Mouse (Mus musculus) neural tube, embryonic 15.5 days (tissue): Measurements from ENCODE around the gene Fam19a3. TPM values are rescaled to one million over a fixed set of nuclear protein-coding genes. Genes with fewer than 3 reads are reported as not detected.
"Not testable (repeated sequence)": the region's sequence is repeated elsewhere in the genome, so short reads cannot be mapped to it uniquely, and the experiment has no call there.

Source experiments
- ATAC-seq: fragments of 200-750 bp; cut with Nextera tagmentation; 2 replicates; pipeline ENCODE4 v1.8.0; 2017; ENCODE audit warnings: mild to moderate bottlenecking, moderate TSS enrichment, moderate library complexity; ENCODE audit not compliant: low FRiP score
- H3K27ac ChIP-seq: fragments of 300-500 bp; sonication (generic); replicated peaks from 2 replicates; pipeline ENCODE4 v1.5.1; 2015; ENCODE audit warnings: mild to moderate bottlenecking, inconsistent platforms
- H3K27me3 ChIP-seq: fragments of 300-500 bp; sonication (generic); replicated peaks from 2 replicates; pipeline ENCODE4 v1.6.1; 2015; ENCODE audit warnings: inconsistent platforms
- H3K36me3 ChIP-seq: fragments of 300-500 bp; sonication (generic); 2 replicates; pipeline ENCODE4 v1.6.1; 2015; ENCODE audit warnings: inconsistent platforms
- H3K4me1 ChIP-seq: fragments of 300-500 bp; sonication (generic); 2 replicates; pipeline ENCODE4 v1.6.1; 2015; ENCODE audit warnings: inconsistent platforms
- H3K4me2 ChIP-seq: fragments of 300-500 bp; sonication (generic); 2 replicates; pipeline ENCODE4 v1.6.1; 2015; ENCODE audit warnings: inconsistent platforms, mild to moderate bottlenecking, moderate library complexity
- H3K4me3 ChIP-seq: fragments of 300-500 bp; sonication (generic); replicated peaks from 2 replicates; pipeline ENCODE4 v1.5.1; 2015; ENCODE audit warnings: mild to moderate bottlenecking, inconsistent platforms
- H3K9ac ChIP-seq: fragments of 300-500 bp; sonication (generic); replicated peaks from 2 replicates; pipeline ENCODE4 v1.6.1; 2015; ENCODE audit warnings: mild to moderate bottlenecking, inconsistent platforms
- H3K9me3 ChIP-seq: fragments of 300-500 bp; sonication (generic); replicated peaks from 2 replicates; pipeline ENCODE4 v1.6.1; 2016; ENCODE audit warnings: inconsistent platforms
- WGBS: fragments of 180-500 bp; shearing (Covaris S2); methylation state at CpG from one replicate; pipeline ENCODE4 v1.1.7; 2015; ENCODE audit warnings: mixed read lengths; 5-methylcytosine and 5-hydroxymethylcytosine counted together
- polyA plus RNA-seq: library from polyadenylated mRNA; unstranded; fragments of >200 nt; fragmentation: Nextera tagmentation; extraction: Ambion mirVana; gene quantifications from 2 replicates; pipeline ENCODE4 v1.2.1, GENCODE M21; 2015

Gene Fam19a3
- 0.09 and 0.17 TPM in 2 replicates for polyA plus RNA-seq

DNA sequence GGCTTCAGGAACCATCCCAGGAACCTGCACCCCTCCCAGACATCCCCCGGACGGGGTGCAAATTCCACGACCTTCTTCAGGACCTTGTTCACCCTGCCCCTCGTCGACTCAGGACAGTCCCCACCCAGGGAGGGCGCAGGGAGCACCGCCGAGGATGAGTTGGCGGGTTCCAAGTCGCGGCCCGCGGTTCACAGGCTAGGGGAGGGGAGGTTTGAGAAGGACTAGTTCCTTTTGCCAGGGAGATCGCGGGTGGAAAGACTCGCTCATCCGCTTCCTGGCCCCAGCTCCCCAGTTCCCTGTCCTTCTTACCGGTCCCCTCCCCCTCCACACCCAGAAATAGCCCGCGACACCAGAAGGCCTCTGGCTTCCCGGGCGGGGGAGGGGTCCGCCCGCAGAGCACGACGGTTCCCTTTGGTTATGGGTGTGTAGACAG is at the start of gene Fam19a3:
Gene Fam19a3 (minus strand): TSS at position 370 of the 433 bp plus-strand sequence.
- Histone ChIP-seq H3K36me3 (no peaks in the 10 kb centered on the region), H3K9me3 (no peaks in the 10 kb centered on the region), H3K4me1 (peaks cover 27% of the 10 kb centered on the region), H3K4me3 (peak within 1 kb of the TSS; percentile 42), H3K9ac (peak within 1 kb of the TSS; percentile 38; the same call in 1 of the 2 replicates), H3K4me2 (peak within 1 kb of the TSS; percentile 86), H3K27me3 (peaks cover 95% of the 10 kb centered on the region), H3K27ac (no peak within 1 kb of the TSS)
- under 1% methylated on average over 26 of the region's 26 CpGs for WGBS
- ATAC-seq = no peak

DNA sequence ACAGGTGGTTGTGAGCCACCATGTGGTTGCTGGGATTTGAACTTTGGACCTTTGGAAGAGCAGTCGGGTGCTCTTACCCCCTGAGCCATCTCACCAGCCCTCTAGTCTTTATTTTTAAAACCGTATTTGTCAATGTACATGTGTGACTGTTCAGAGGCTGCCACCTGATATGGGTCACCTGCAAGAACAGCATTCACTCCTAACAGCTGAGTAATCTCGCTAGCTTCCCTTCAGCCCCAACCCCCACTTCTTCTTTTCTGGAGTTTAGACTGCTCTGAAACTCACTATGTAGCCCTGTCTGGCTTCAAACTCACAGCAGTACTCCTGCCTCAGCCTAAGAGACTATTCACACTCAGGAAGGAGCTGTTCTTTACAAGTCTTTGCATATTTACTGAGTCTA is 40.8 kb upstream of the Fam19a3 start:
- no peaks in the 10 kb centered on the region for H3K9me3 ChIP-seq
- no peak overlapping the region for H3K27ac ChIP-seq
- H3K9ac ChIP-seq = no peak overlapping the region
- no peak overlapping the region for H3K4me3 ChIP-seq
- H3K27me3 ChIP-seq = no peaks in the 10 kb centered on the region
- peaks cover 9% of the 10 kb centered on the region for H3K4me1 ChIP-seq
- H3K36me3 ChIP-seq = peaks cover 15% of the 10 kb centered on the region
- no peak overlapping the region for H3K4me2 ChIP-seq
- ATAC-seq = no peak
- WGBS = 88% methylated on average over 3 of the region's 3 CpGs

DNA sequence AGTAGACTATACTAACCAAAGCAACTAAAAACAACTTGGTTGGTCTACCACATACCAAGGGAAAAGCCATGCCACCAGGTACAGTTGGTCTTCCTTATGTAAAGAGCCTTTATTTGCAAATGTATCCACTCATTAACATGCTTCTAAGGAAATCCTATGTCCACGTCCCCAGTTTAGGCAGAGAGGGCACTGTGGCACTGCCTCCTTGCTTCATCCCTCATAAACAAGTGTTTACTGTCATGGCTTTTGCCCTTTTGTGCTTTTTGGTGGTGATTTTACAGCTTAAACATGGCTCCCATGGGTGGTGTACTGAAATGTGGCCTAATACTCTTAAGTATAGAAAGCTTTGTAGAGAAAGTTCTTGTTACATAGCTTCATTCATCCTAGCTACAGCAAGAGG is 38.8 kb upstream of the Fam19a3 start:
- no peaks in the 10 kb centered on the region for H3K27me3 ChIP-seq
- H3K36me3 ChIP-seq = peaks cover 4% of the 10 kb centered on the region
- peaks cover 19% of the 10 kb centered on the region for H3K4me1 ChIP-seq
- WGBS = 55% methylated on average over 1 of the region's 1 CpGs
- ATAC-seq = no peak
- no peak overlapping the region for H3K4me2 ChIP-seq
- no peaks in the 10 kb centered on the region for H3K9me3 ChIP-seq
- H3K27ac ChIP-seq = no peak overlapping the region
- H3K9ac ChIP-seq = no peak overlapping the region
- H3K4me3 ChIP-seq = no peak overlapping the region

DNA sequence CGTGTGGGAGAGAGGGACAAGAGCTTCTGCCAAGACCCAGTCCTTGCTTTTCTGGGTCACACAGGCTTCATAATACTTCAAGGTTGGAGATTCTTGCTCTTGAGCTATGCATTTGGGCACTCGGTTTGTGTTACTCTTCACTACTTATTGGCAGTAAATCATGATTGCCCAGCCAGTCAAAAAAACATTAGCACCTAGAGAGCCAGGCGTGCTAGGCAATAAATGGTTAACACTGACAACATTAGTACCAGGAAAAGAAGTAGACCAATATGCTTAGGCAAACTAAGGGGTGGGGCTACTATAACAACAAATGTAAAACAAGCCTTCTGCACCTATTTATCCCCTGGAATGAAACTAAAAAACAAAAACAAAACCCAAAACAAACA is 37.1 kb upstream of the Fam19a3 start:
- peak overlapping the region; percentile 74 for H3K4me3 ChIP-seq
- no peaks in the 10 kb centered on the region for H3K9me3 ChIP-seq
- peaks cover 19% of the 10 kb centered on the region for H3K4me1 ChIP-seq
- 1% methylated on average over 3 of the region's 3 CpGs for WGBS
- H3K9ac ChIP-seq = peak overlapping the region; percentile 66
- H3K27ac ChIP-seq = peak overlapping the region; percentile 79
- H3K36me3 ChIP-seq = no peaks in the 10 kb centered on the region; the same call in 1 of the 2 replicates
- no peak; the same call in 1 of the 2 replicates for ATAC-seq
- H3K4me2 ChIP-seq = peak overlapping the region; percentile 94
- H3K27me3 ChIP-seq = no peaks in the 10 kb centered on the region

DNA sequence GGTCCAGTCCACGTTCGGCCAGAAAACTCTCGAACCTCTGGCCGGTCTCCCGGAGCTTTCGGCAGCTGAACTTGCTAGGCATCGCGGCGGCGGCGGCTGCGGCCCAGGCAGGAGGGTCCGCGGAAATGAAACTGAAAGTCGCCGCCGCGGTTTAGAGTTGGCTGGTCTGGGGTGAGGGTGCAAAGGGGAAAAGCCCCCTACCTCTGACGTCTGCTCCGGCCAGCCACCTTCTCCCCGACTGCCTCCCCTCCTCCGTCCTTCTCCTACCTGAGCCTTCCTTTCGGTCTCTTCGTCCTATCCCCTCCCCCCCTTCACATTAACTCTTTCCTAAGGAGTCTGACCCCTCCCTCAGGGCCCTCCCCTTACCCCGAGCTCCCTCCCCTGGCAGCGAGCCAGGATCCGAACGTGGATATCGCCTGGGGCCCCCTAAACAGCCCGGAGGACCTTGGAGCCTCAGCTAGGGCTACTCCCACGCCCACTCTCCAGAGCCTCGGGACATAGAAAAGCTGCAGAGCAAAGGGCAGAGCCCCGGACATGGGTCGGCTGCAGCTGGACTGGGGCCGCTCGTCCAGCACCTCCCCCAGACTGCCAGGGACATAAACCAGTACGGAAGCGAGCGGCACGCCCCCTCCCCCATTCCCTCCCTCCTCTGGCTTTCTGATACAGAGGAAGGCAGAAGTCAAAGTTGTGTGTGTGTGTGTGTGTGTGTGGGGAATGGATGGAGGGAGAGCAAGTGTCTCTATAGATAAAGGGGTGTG is 36.5 kb upstream of the Fam19a3 start, which contains the start of gene Mov10:
Gene Mov10 (minus strand): TSS at position 573 of the 758 bp plus-strand sequence.
- Histone ChIP-seq H3K27me3 (no peaks in the 10 kb centered on the region), H3K9me3 (no peaks in the 10 kb centered on the region), H3K9ac (peak within 1 kb of the TSS; percentile 66), H3K4me3 (peak within 1 kb of the TSS; percentile 74), H3K4me2 (peak within 1 kb of the TSS; percentile 94), H3K36me3 (no peaks in the 10 kb centered on the region; the same call in 1 of the 2 replicates), H3K4me1 (peaks cover 19% of the 10 kb centered on the region), H3K27ac (peak within 1 kb of the TSS; percentile 79)
- peak; percentile 70 for ATAC-seq
- WGBS = 0% methylated on average over 40 of the region's 40 CpGs

DNA sequence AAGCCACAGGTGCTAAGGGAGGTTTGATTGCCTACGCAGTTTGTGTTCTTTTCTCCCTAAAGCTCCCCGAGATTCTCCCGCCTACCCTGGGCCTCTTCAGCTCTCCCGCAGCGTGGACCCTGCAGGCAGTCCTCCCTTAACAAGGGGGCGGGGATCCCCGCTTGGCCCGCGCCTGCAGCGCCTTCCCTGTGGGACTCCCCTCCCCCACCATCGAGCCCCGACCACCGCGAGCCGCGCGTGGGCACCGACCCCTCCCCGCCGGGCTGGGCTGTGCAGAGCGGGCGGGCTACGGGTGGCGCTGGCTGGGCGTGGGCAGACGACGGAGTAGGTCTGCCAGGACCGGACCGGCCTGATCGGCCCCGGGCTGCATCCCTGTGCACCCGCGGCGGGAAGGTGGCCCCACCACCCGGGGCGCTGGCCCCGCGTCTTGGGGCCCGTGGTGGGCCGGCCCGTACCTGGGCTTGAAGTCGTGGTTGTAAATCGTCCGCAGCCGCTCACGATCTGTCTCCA is 35.9 kb upstream of the Fam19a3 start:
- Histone ChIP-seq H3K27me3 (no peaks in the 10 kb centered on the region), H3K36me3 (no peaks in the 10 kb centered on the region; the same call in 1 of the 2 replicates), H3K4me2 (peak overlapping the region; percentile 94), H3K4me3 (peak overlapping the region; percentile 74), H3K27ac (peak overlapping the region; percentile 79), H3K9ac (peak overlapping the region; percentile 66), H3K4me1 (peaks cover 19% of the 10 kb centered on the region), H3K9me3 (no peaks in the 10 kb centered on the region)
- under 1% methylated on average over 46 of the region's 46 CpGs for WGBS
- peak; percentile 73 for ATAC-seq

DNA sequence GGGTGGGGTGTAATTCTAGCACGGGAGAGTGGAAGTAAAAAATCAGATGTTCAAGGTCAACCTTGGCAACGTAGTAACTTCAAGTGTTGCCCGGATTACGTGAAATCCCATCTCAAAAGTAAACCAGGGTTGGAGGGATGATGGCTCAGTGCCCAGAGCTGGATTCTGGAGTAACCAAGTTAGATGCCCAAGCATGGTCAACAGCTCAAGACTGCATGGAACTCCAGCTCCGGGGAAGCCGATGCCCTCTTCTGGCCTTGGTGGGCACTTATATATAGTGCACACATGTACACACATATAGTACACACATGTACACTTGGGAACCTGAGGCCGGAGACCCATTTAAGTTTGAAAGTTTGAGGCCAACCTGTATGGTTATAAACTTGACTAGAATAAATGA is 34.5 kb upstream of the Fam19a3 start:
- Histone ChIP-seq H3K36me3 (no peaks in the 10 kb centered on the region), H3K27me3 (no peaks in the 10 kb centered on the region), H3K9me3 (no peaks in the 10 kb centered on the region), H3K4me2 (no peak overlapping the region), H3K9ac (no peak overlapping the region), H3K4me3 (no peak overlapping the region), H3K4me1 (peaks cover 19% of the 10 kb centered on the region), H3K27ac (no peak overlapping the region)
- no peak for ATAC-seq
- 98% methylated on average over 7 of the region's 7 CpGs for WGBS

DNA sequence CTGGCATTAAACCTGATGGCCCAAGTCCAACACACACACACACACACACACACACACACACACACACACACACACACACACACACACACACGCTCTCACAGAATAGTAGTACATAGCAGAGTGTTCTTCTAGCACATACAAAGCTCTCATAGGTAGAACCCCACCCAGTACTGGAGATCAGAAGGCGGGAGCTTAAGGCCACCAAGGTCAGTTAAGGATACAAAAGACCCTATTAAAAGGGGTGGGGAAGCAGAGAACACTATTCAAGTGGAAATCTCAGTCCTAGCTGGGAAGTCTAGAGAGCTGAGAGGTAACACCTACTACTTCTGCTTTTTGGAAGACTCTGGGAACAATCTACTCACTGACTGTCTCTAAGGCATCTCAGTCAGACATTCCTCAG is 33.7 kb upstream of the Fam19a3 start:
- H3K9me3 ChIP-seq = no peaks in the 10 kb centered on the region
- H3K9ac ChIP-seq = no peak overlapping the region
- ATAC-seq = no peak
- peaks cover 19% of the 10 kb centered on the region for H3K4me1 ChIP-seq
- H3K4me3 ChIP-seq = no peak overlapping the region
- WGBS = 81% methylated on average over 2 of the region's 2 CpGs
- no peak overlapping the region for H3K27ac ChIP-seq
- H3K36me3 ChIP-seq = no peaks in the 10 kb centered on the region
- H3K27me3 ChIP-seq = no peaks in the 10 kb centered on the region
- no peak overlapping the region for H3K4me2 ChIP-seq

DNA sequence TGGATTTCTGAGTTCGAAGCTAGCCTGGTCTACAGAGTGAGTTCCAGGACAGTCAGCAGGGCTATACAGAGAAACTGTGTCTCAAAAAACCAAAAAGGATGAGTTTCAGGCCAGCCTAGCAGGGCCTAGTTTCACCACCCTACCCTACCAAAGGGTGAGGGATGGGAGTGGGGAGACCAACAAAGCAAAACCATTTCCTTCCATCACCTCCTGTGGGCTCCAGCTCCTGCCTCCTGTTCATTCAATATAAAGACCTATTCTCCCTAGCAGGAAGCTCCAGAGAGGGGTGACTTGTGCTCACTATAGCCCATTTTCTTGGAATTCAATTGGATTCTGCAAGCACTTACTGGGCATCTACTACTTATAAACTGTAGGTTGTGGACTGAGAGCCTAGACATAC is 33.1 kb upstream of the Fam19a3 start:
- ATAC-seq = no peak
- 96% methylated on average over 1 of the region's 1 CpGs for WGBS

DNA sequence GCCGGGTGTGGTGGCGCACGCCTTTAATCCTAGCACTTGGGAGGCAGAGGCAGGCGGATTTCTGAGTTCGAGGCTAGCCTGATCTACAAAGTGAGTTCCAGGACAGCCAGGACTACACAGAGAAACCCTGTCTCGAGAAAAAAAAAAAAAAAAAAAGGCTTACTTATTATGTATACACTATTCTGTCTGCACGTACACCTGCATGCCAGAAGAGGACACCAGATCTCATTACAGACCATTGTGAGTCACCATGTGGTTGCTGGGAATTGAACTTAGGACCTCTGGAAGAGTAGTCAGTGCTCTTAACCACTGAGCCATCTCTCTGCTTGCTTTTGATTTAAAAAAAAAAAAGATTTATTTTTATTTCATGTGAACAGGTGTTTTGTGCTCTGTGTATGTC is 31.6 kb upstream of the Fam19a3 start:
- H3K36me3 ChIP-seq, H3K27me3 ChIP-seq, H3K4me2 ChIP-seq, ATAC-seq, H3K9ac ChIP-seq, H3K4me3 ChIP-seq, H3K9me3 ChIP-seq, H3K27ac ChIP-seq: not testable (repeated sequence)
- peaks cover 13% of the 10 kb centered on the region for H3K4me1 ChIP-seq
- 88% methylated on average over 7 of the region's 7 CpGs for WGBS

More for the DNA sequence above, 33.1 kb upstream of the Fam19a3 start:
- Histone ChIP-seq H3K27ac (no peak overlapping the region), H3K27me3 (no peaks in the 10 kb centered on the region), H3K9ac (no peak overlapping the region), H3K4me2 (no peak overlapping the region), H3K36me3 (no peaks in the 10 kb centered on the region), H3K4me3 (no peak overlapping the region), H3K4me1 (peaks cover 19% of the 10 kb centered on the region), H3K9me3 (no peaks in the 10 kb centered on the region)

DNA sequence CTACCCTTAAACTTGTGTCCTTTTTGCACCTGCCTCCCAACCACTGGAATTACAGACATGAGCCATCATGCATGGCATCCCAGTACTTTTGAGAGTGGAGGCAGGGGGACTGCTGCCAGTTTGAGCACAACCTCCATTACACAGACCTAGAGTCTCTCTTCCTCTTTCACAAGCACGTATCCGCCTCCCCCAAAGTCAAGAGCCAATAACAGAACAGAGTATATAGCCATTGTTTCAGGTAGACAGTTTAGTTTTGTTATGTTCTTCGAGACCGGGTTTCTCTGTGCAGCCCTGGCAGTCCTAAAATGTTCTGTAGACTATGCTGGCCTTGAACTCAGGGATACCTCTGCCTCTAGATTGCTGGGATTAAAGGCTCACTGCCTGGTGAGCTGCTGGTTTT is 30.6 kb upstream of the Fam19a3 start:
- H3K9ac ChIP-seq = no peak overlapping the region
- H3K4me2 ChIP-seq = no peak overlapping the region
- H3K27ac ChIP-seq = no peak overlapping the region
- peaks cover 8% of the 10 kb centered on the region for H3K4me1 ChIP-seq
- WGBS = 84% methylated on average over 4 of the region's 4 CpGs
- no peaks in the 10 kb centered on the region for H3K36me3 ChIP-seq
- no peak overlapping the region for H3K4me3 ChIP-seq
- no peak for ATAC-seq
- H3K27me3 ChIP-seq = no peaks in the 10 kb centered on the region
- no peaks in the 10 kb centered on the region for H3K9me3 ChIP-seq

DNA sequence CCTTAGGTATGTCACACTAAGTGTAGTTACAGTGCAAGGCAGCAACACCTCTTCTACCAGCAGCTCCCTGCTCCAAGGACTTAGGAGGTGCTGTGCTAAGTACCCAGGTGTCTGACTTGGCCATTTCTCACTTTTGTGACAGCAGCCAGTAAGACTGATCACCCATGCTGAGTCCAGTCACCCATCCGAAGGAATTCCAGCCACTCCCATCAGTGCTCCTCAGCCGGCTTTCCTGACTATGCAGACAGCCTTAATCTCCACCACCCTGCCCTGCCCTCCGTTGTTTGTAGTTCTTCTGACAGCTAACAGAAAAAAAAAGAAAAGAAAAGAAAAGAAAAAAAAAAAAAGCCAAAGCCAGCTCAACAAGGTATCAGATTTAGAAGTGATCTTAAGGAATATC is 30.1 kb upstream of the Fam19a3 start:
- no peaks in the 10 kb centered on the region for H3K36me3 ChIP-seq
- no peak overlapping the region for H3K27ac ChIP-seq
- H3K9me3 ChIP-seq = no peaks in the 10 kb centered on the region
- WGBS = 38% methylated on average over 3 of the region's 3 CpGs
- no peak overlapping the region for H3K4me2 ChIP-seq
- no peak overlapping the region for H3K4me3 ChIP-seq
- no peak overlapping the region for H3K9ac ChIP-seq
- no peaks in the 10 kb centered on the region for H3K27me3 ChIP-seq
- peaks cover 3% of the 10 kb centered on the region for H3K4me1 ChIP-seq
- no peak for ATAC-seq
